Mouse (Mus musculus) heart, adult 8-10 months (tissue): ENCODE results near the gene Rps6ka4. TPM values are rescaled to one million over a fixed set of nuclear protein-coding genes. Genes with fewer than 3 reads are reported as not detected.

Experiments
- DNase-seq: peaks from one replicate; pipeline ENCODE4 v3.0.0; 2022; ENCODE audit warnings: low spot score
- total RNA-seq, 4 experiments: library from RNA; stranded (reverse); gene quantifications; 2 replicates each; pipeline ENCODE4 v1.2.4; 2022

Rps6ka4 gene
- total RNA-seq, 4 experiments from 2014 or later = 15.0 to 20.0 (median 17.5) TPM

GRCm38 (mm10) chr19:6852393-6853305 is 12.2 kb upstream of the Rps6ka4 start:
- no peak for DNase-seq

GRCm38 (mm10) chr19:6851497-6851896 is 11.1 kb upstream of the Rps6ka4 start:
- DNase-seq = no peak

- no peak for DNase-seq
Observed at GRCm38 (mm10) chr19:6849506-6850068, 9.2 kb upstream of the Rps6ka4 start.

- no peak for DNase-seq
Observed at GRCm38 (mm10) chr19:6847841-6848517, 7.5 kb upstream of the Rps6ka4 start.

GRCm38 (mm10) chr19:6846050-6846449 is 5.6 kb upstream of the Rps6ka4 start:
- DNase-seq = no peak

GRCm38 (mm10) chr19:6842353-6842752 is 1.9 kb upstream of the Rps6ka4 start:
- no peak for DNase-seq

- no peak for DNase-seq
Observed at GRCm38 (mm10) chr19:6841292-6841597, 809 bp upstream of the Rps6ka4 start.

- no peak for DNase-seq
Observed at GRCm38 (mm10) chr19:6839615-6840474, 591 bp downstream of the Rps6ka4 start.

- DNase-seq = no peak
Observed at GRCm38 (mm10) chr19:6832363-6832762, 8.1 kb downstream of the Rps6ka4 start.

GRCm38 (mm10) chr19:6831331-6831730 is 9.1 kb downstream of the Rps6ka4 start:
- no peak for DNase-seq

- DNase-seq = no peak
Observed at GRCm38 (mm10) chr19:6830556-6831316, 9.7 kb downstream of the Rps6ka4 start.

GRCm38 (mm10) chr19:6829870-6830555 is 10.4 kb downstream of the Rps6ka4 start:
- DNase-seq = no peak

GRCm38 (mm10) chr19:6829069-6829468 is 11.4 kb downstream of the Rps6ka4 start:
- DNase-seq = no peak

- no peak for DNase-seq
Observed at GRCm38 (mm10) chr19:6826601-6827000, 13.8 kb downstream of the Rps6ka4 start.

GRCm38 (mm10) chr19:6825384-6825783 is 15.1 kb downstream of the Rps6ka4 start:
- DNase-seq = no peak

- DNase-seq = no peak
Observed at GRCm38 (mm10) chr19:6820538-6821195, 19.8 kb downstream of the Rps6ka4 start.

- no peak for DNase-seq
Observed at GRCm38 (mm10) chr19:6819143-6819827, 21.2 kb downstream of the Rps6ka4 start.

- DNase-seq = no peak
Observed at GRCm38 (mm10) chr19:6814958-6815357, 25.5 kb downstream of the Rps6ka4 start.

- no peak for DNase-seq
Observed at GRCm38 (mm10) chr19:6814366-6814765, 26.1 kb downstream of the Rps6ka4 start.
